Mouse (Mus musculus) heart, adult 2 months (tissue): ENCODE measurements around the gene Zcchc24.

Source experiments
- CTCF ChIP-seq: fragments of 200-600 bp; IDR thresholded peaks from 2 replicates; pipeline ENCODE4 v1.8.1; 2022; ENCODE audit warnings: antibody characterized with exemption, mild to moderate bottlenecking, moderate library complexity
- EP300 ChIP-seq: fragments of 200-500 bp; IDR thresholded peaks from 2 replicates; pipeline ENCODE4 v1.6.1; 2011; ENCODE audit warnings: low read depth, low read length, control low read depth; ENCODE audit not compliant: insufficient read depth
- POLR2A ChIP-seq: fragments of 200-500 bp; IDR thresholded peaks from 2 replicates; pipeline ENCODE4 v1.6.1; 2011; ENCODE audit warnings: mild to moderate bottlenecking, low read depth, low read length, control low read depth; ENCODE audit not compliant: insufficient read depth

GRCm38 (mm10) chr14:25751067-25751466 is 17.8 kb downstream of the Zcchc24 start:
- TF ChIP-seq POLR2A, result no peak
- TF ChIP-seq CTCF, result no peak
- no peak for TF ChIP-seq EP300
